Mouse (Mus musculus) ES-E14 (cell line): Measurements from ENCODE around the gene Kank3.

Experiments used
- CHD2 ChIP-seq: IDR thresholded peaks from 2 replicates; pipeline ENCODE4 v1.6.1; 2014; ENCODE audit warnings: mild to moderate bottlenecking, low read depth, low read length, inconsistent platforms
- MAFK ChIP-seq: IDR thresholded peaks from 2 replicates; pipeline ENCODE4 v1.6.1; 2014; ENCODE audit warnings: mild to moderate bottlenecking, low read depth, low read length, inconsistent platforms; ENCODE audit not compliant: insufficient read depth

GRCm38 (mm10) chr17:33779271-33779966 lies 30.9 kb upstream of the Kank3 start:
- TF ChIP-seq CHD2 (no peak), MAFK (no peak)
